Mouse (Mus musculus): ENCODE data around the gene Cuzd1.

DNA sequence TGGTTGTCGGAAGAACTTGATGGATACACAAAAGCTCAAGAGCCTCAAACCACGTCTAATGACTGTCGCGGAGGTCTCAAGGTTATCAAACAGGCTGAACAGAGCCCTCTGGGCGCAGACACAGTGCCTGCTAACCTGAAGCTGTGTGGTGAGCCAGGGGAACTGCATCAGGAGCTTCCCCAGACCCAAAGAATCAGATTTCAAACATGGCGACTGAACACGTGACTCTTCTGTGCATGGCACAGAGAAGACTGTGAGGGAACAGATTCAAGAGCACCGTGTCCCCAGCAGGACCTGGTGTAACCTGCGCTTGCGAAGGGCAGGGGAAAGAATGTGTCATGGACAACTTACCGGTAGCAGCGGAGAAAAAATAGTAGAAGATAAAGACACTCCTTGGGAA, 4.5 kb downstream of the Cuzd1 start:
- TF ChIP-seq POLR2A (IDR thresholded peaks at IDR 0.05; ENCODE audit: borderline replicate concordance, insufficient read depth, low read length), result no peak
- no peak for TF ChIP-seq CTCF (IDR thresholded peaks at IDR 0.05; ENCODE audit: borderline replicate concordance, insufficient read depth, low read depth, low read length)
